Mouse (Mus musculus) lung, adult 18-20 months (tissue): ENCODE data around the gene Cdkal1.

Experiments
- DNase-seq, 2 experiments: peaks; one replicate each; pipeline ENCODE4 v3.0.0; 2022; ENCODE audit warnings: mixed read lengths in 2 of 2

Cdkal1 gene

GRCm38 (mm10) chr13:29218594-29219230 lies 636.8 kb downstream of the Cdkal1 start:
- no peak for DNase-seq

- peak; percentile 73 to 79 for DNase-seq
These were observed 645.1 kb downstream of the Cdkal1 start for GRCm38 (mm10) chr13:29210159-29211021.

- no peak for DNase-seq
These were observed 646.7 kb downstream of the Cdkal1 start for GRCm38 (mm10) chr13:29208749-29209148.

- no peak for DNase-seq
These were observed 651.6 kb downstream of the Cdkal1 start for GRCm38 (mm10) chr13:29203856-29204255.

GRCm38 (mm10) chr13:29203426-29203825 lies 652.0 kb downstream of the Cdkal1 start:
- no peak for DNase-seq

GRCm38 (mm10) chr13:29202562-29202961 lies 652.9 kb downstream of the Cdkal1 start:
- peak; percentile 56 to 59 for DNase-seq

- DNase-seq = no peak
These were observed 655.8 kb downstream of the Cdkal1 start for GRCm38 (mm10) chr13:29199679-29200078.

GRCm38 (mm10) chr13:29196798-29197498 lies 658.5 kb downstream of the Cdkal1 start:
- DNase-seq = peak; percentile 74 to 83

GRCm38 (mm10) chr13:29195722-29196121 lies 659.8 kb downstream of the Cdkal1 start:
- no peak for DNase-seq

- no peak for DNase-seq
These were observed 660.5 kb downstream of the Cdkal1 start for GRCm38 (mm10) chr13:29194946-29195345.

- no peak for DNase-seq
These were observed 662.8 kb downstream of the Cdkal1 start for GRCm38 (mm10) chr13:29192697-29193096.

GRCm38 (mm10) chr13:29190548-29190947 lies 664.9 kb downstream of the Cdkal1 start:
- DNase-seq = no peak

- DNase-seq = no peak
These were observed 668.7 kb downstream of the Cdkal1 start for GRCm38 (mm10) chr13:29186748-29187147.

- DNase-seq = no peak
These were observed 669.9 kb downstream of the Cdkal1 start for GRCm38 (mm10) chr13:29185545-29185944.

- DNase-seq = no peak
These were observed 670.9 kb downstream of the Cdkal1 start for GRCm38 (mm10) chr13:29184545-29184944.

- DNase-seq = no peak
These were observed 675.6 kb downstream of the Cdkal1 start for GRCm38 (mm10) chr13:29179861-29180260.

GRCm38 (mm10) chr13:29179260-29179659 lies 676.2 kb downstream of the Cdkal1 start:
- no peak for DNase-seq

GRCm38 (mm10) chr13:29177889-29178486 lies 677.5 kb downstream of the Cdkal1 start:
- no peak for DNase-seq

GRCm38 (mm10) chr13:29169356-29169755 lies 686.1 kb downstream of the Cdkal1 start:
- no peak for DNase-seq

GRCm38 (mm10) chr13:29164845-29165524 lies 690.5 kb downstream of the Cdkal1 start:
- peak in 1 of 2 experiments; percentile 32 for DNase-seq

- DNase-seq = no peak
These were observed 692.5 kb downstream of the Cdkal1 start for GRCm38 (mm10) chr13:29162867-29163514.

GRCm38 (mm10) chr13:29162444-29162843 lies 693.0 kb downstream of the Cdkal1 start:
- no peak for DNase-seq
